In the genomic region with DNA sequence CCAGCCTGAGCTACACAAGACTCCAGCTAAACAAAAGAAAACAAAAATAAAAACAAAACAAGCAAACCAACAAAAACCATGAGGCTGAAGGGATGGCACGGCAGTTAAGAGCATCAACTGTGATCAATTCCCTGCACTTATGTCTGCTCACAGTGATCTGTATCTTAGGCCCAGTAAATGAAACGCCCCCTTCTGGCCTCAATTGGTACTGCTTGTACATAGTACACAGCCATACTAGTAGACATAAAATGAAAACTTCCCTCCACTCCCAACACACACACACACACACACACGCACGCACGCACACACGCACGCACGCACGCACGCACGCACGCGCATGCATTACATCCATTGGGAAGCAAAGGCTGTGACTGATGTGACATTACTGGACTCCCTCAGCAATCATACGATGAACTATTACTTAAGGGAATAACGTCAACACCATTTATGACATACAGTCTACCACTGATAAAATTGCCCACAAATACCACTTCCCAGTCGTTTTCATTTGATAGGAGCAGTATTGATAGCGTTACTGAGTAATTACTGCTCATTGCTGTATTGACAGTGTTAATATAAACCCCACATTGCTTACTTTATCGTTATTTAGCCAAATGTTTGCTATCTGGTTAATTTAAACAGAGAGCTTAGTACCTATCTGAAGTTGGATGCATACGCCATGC, we compare ENCODE assay signal across 10 mouse cellular contexts.
DNase-seq lines count a peak whose midpoint lies in the region; ATAC-seq and TF ChIP-seq lines count a peak whose summit lies in the region.
"Had no signal": no experiment of that assay in that cellular context is flagged by ENCODE, and none has a peak within 500 bp of the region (broad histone marks: within the 10 kb centered on the region; RNA-seq: fewer than 3 reads in every experiment).

No protein-coding gene starts in this region.

- H3K27ac ChIP-seq in liver, embryonic 14.5 days, result no peak overlapping the region
- no peak overlapping the region for H3K27ac ChIP-seq in liver, embryonic 12.5 days
- H3K27ac ChIP-seq: limb, embryonic 15.5 days had no signal

- no peaks in the 10 kb centered on the region for H3K27me3 ChIP-seq in liver, embryonic 14.5 days (ENCODE audit: control insufficient read depth, insufficient read depth, low read length)
- H3K27me3 ChIP-seq in liver, embryonic 12.5 days (replicated peaks), result no peaks in the 10 kb centered on the region
- H3K27me3 ChIP-seq: limb, embryonic 15.5 days had no signal

- peak; percentile 38 to 53 for DNase-seq in cerebellum, postnatal 10 days
- no peak for DNase-seq in cerebellum, adult 9-11 months
- no peak for DNase-seq in liver, embryonic 14.5 days (ENCODE audit: low read depth in 3 of 3, low spot score in 3 of 3)
- DNase-seq in testis, postnatal 14 days (ENCODE audit: low spot score), result peak; percentile 13
- no peak for DNase-seq in layer of hippocampus, adult 18-20 months (ENCODE audit: low spot score in 2 of 2)
- DNase-seq in adrenal gland, adult 2 months, result no peak

- 75% methylated on average over 19 of the region's 19 CpGs for WGBS in liver, embryonic 14.5 days (ENCODE audit: insufficient replicate concordance)
- WGBS in liver, embryonic 12.5 days (ENCODE audit: insufficient replicate concordance), result 76% methylated on average over 19 of the region's 19 CpGs

- H3K4me1 ChIP-seq in liver, embryonic 14.5 days (replicated peaks; ENCODE audit: control insufficient read depth in 2 of 2, insufficient read depth in 2 of 2, low read length in 1 of 2), result peaks cover 0 to 5% of the 10 kb centered on the region in 2 experiments; a peak in 1 of 4 replicates
- H3K4me1 ChIP-seq in liver, embryonic 12.5 days, result peaks cover 7% of the 10 kb centered on the region; the same call in 1 of the 2 replicates
- H3K4me1 ChIP-seq: limb, embryonic 15.5 days had no signal

- H3K4me2 ChIP-seq in liver, embryonic 14.5 days (ENCODE audit: low read depth), result no peak overlapping the region
- no peak overlapping the region for H3K4me2 ChIP-seq in liver, embryonic 12.5 days
- H3K4me2 ChIP-seq: limb, embryonic 15.5 days had no signal

- no peak for TF ChIP-seq EP300 in liver, embryonic 14.5 days (IDR thresholded peaks at IDR 0.05; ENCODE audit: low read depth)

- peak; percentile 70 for TF ChIP-seq CTCF in liver, embryonic 14.5 days (IDR thresholded peaks at IDR 0.05; ENCODE audit: low read depth)

- no peak overlapping the region for H3K9ac ChIP-seq in liver, embryonic 14.5 days (replicated peaks)
- no peak overlapping the region for H3K9ac ChIP-seq in liver, embryonic 12.5 days
- H3K9ac ChIP-seq: limb, embryonic 15.5 days had no signal

- ATAC-seq in liver, embryonic 14.5 days (ENCODE audit: insufficient read depth), result no peak
- no peak for ATAC-seq in liver, embryonic 12.5 days
- peak; percentile 68 for ATAC-seq in granulocyte monocyte progenitor cell, adult 5-6 weeks (replicated peaks; ENCODE audit: poor library complexity, severe bottlenecking)

- no peaks in the 10 kb centered on the region for H3K36me3 ChIP-seq in liver, embryonic 14.5 days (replicated peaks; ENCODE audit: control insufficient read depth, insufficient read depth, low read depth)
- H3K36me3 ChIP-seq in liver, embryonic 12.5 days, result no peaks in the 10 kb centered on the region
- H3K36me3 ChIP-seq: limb, embryonic 15.5 days had no signal

- no peaks in the 10 kb centered on the region for H3K9me3 ChIP-seq in liver, embryonic 14.5 days (ENCODE audit: control insufficient read depth, low read length)
- no peaks in the 10 kb centered on the region for H3K9me3 ChIP-seq in liver, embryonic 12.5 days (replicated peaks)
- H3K9me3 ChIP-seq: limb, embryonic 15.5 days had no signal

- H3K4me3 ChIP-seq in liver, embryonic 14.5 days (ENCODE audit: insufficient read depth in 1 of 2, low read depth in 2 of 2, low read length in 2 of 2), result no peak overlapping the region
- H3K4me3 ChIP-seq in liver, embryonic 12.5 days, result no peak overlapping the region
- H3K4me3 ChIP-seq: erythroblast, embryonic 14.5 days; limb, embryonic 15.5 days had no signal

Comparison
In these comparisons a context has a peak if more than half of its experiments do, and no peak if none do; other contexts are left out.
1. DNase-seq: peak in cerebellum, postnatal 10 days (2 of 2) and testis, postnatal 14 days (single experiment); none in cerebellum, adult 9-11 months (single experiment), liver, embryonic 14.5 days (0 of 3), layer of hippocampus, adult 18-20 months (0 of 2) and adrenal gland, adult 2 months (single experiment).